Mouse (Mus musculus) layer of hippocampus, postnatal 25 days (tissue): ENCODE measurements around the gene Dbndd1. TPM values are rescaled to one million over a fixed set of nuclear protein-coding genes. Genes with fewer than 3 reads are reported as not detected.
A peak's percentile ranks its signal among the peaks of the same experiment; 100 is the strongest.
"Not testable (repeated sequence)": the region's sequence is repeated elsewhere in the genome, so short reads cannot be mapped to it uniquely, and the experiment has no call there.

Experiments used
- DNase-seq, 2 experiments: peaks; one replicate each; pipeline ENCODE4 v3.0.0; 2022; ENCODE audit warnings: mixed read lengths in 2 of 2, low spot score in 1 of 2; ENCODE audit errors: extremely low spot score in 1 of 2
- total RNA-seq, 2 experiments: library from RNA; stranded (reverse); gene quantifications; 2 replicates each; pipeline ENCODE4 v1.2.3; 2021

The Dbndd1 gene
- 10 to 100 TPM; 10.5 to 10.8 TPM for total RNA-seq

- peak; percentile 46 to 49 for DNase-seq
These were observed at the start of gene Dbndd1 for GRCm38 (mm10) chr8:123514781-123515539. TSS of gene Dbndd1 (minus strand) at chr8:123515463.

GRCm38 (mm10) chr8:123564221-123564620 is 49.0 kb upstream of the Dbndd1 start:
- not testable (repeated sequence) for DNase-seq

GRCm38 (mm10) chr8:123537641-123538040 is 22.4 kb upstream of the Dbndd1 start:
- not testable (repeated sequence) for DNase-seq

GRCm38 (mm10) chr8:123536990-123537380 is 21.7 kb upstream of the Dbndd1 start:
- no peak for DNase-seq

GRCm38 (mm10) chr8:123536242-123536989 is 21.2 kb upstream of the Dbndd1 start:
- no peak for DNase-seq

- DNase-seq, result no peak
These were observed 12.6 kb upstream of the Dbndd1 start for GRCm38 (mm10) chr8:123527720-123528489.

- not testable (repeated sequence) for DNase-seq
These were observed 4.8 kb upstream of the Dbndd1 start for GRCm38 (mm10) chr8:123520048-123520447.

- DNase-seq, result peak; percentile 66 to 73
These were observed 3.4 kb upstream of the Dbndd1 start, which contains the start of gene Gas8 for GRCm38 (mm10) chr8:123518667-123519066. TSS of gene Gas8 (plus strand) at chr8:123518834.

- DNase-seq, result no peak
These were observed 2.9 kb upstream of the Dbndd1 start for GRCm38 (mm10) chr8:123518172-123518571.

- no peak for DNase-seq
These were observed 1.3 kb upstream of the Dbndd1 start for GRCm38 (mm10) chr8:123516596-123516995.

- no peak for DNase-seq
These were observed 256 bp upstream of the Dbndd1 start for GRCm38 (mm10) chr8:123515540-123515897.

GRCm38 (mm10) chr8:123514136-123514535 is 1.1 kb downstream of the Dbndd1 start:
- DNase-seq, result no peak

GRCm38 (mm10) chr8:123510819-123511218 is 4.4 kb downstream of the Dbndd1 start:
- DNase-seq, result no peak

GRCm38 (mm10) chr8:123507153-123507552 is 8.1 kb downstream of the Dbndd1 start:
- no peak for DNase-seq

GRCm38 (mm10) chr8:123505695-123506094 is 9.6 kb downstream of the Dbndd1 start:
- DNase-seq, result no peak

GRCm38 (mm10) chr8:123505267-123505666 is 10.0 kb downstream of the Dbndd1 start:
- DNase-seq, result no peak

GRCm38 (mm10) chr8:123504591-123505195 is 10.6 kb downstream of the Dbndd1 start:
- DNase-seq, result no peak

- DNase-seq, result no peak
These were observed 11.3 kb downstream of the Dbndd1 start for GRCm38 (mm10) chr8:123503801-123504467.

GRCm38 (mm10) chr8:123502192-123502591 is 13.1 kb downstream of the Dbndd1 start:
- no peak for DNase-seq

- no peak for DNase-seq
These were observed 15.7 kb downstream of the Dbndd1 start for GRCm38 (mm10) chr8:123499556-123499955.
